Mouse (Mus musculus) megakaryocyte-erythroid progenitor cell, adult 5 weeks (primary cell): ENCODE data around the gene Mief2. TPM values are rescaled to one million over a fixed set of nuclear protein-coding genes. Genes with fewer than 3 reads are reported as not detected.

Experiments used
- polyA plus RNA-seq: library from polyadenylated mRNA; stranded (reverse); fragments of >175 nt; gene quantifications from 2 replicates; pipeline ENCODE4 v1.2.3, GENCODE M21; 2012

The Mief2 gene
- 17.2 and 18.6 TPM in 2 replicates for polyA plus RNA-seq

DNA sequence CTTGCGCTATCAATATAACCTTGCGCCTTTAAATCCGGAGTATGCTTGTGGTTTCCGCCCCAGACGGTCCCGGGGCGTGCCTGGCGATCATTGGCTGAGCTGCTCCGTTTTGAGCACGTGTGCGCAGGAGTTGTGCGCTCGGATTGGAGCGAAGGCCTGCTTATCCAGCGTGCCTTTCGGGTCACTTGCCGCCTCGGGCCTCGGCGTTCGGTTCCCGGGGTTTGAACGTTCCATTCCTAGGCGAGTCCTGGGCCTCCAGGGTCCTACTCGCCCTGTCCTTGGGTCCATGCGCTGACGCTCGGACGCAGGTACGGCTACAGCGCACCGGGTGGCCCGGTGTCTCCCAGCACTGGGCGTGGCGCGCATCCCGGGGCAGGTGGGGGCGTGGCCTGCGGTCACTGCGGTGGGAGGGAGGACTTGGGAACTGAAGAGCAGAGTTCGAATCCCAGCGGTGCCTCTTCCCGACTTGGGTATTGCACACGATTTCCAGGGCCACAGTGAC is at the start of gene Mief2:
Gene Mief2, plus strand, starts transcription at position 139 of the 502 bp plus-strand sequence.

DNA sequence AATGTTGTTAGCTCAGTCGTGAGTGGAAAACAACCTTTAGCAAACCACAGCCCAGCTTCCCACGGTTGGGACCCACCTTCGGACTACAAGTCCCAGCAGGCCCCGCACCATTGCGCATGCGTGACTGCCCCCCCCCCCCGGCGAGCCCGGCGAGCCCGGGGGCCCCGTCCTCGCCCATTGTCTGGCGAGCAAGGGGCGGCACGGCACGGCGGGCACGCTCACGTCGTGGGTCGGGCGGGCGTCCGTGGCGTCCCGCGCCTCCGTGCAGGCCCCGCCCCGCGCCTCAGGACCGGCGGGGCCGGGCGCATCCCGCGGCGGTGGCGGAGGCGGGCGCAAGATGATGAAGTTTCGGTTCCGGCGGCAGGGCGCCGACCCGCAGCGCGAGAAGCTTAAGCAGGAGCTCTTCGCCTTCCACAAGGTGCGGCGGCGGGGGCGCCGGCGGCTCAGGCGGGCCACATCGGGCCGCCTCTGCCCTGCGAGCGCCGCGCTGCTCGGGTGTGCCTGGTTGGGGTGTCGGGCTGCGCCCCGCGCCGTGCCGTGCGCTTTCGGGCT is 28.6 kb upstream of the Mief2 start, which contains the start of gene Llgl1:
Gene Llgl1, plus strand, starts transcription at position 200 of the 552 bp plus-strand sequence.

DNA sequence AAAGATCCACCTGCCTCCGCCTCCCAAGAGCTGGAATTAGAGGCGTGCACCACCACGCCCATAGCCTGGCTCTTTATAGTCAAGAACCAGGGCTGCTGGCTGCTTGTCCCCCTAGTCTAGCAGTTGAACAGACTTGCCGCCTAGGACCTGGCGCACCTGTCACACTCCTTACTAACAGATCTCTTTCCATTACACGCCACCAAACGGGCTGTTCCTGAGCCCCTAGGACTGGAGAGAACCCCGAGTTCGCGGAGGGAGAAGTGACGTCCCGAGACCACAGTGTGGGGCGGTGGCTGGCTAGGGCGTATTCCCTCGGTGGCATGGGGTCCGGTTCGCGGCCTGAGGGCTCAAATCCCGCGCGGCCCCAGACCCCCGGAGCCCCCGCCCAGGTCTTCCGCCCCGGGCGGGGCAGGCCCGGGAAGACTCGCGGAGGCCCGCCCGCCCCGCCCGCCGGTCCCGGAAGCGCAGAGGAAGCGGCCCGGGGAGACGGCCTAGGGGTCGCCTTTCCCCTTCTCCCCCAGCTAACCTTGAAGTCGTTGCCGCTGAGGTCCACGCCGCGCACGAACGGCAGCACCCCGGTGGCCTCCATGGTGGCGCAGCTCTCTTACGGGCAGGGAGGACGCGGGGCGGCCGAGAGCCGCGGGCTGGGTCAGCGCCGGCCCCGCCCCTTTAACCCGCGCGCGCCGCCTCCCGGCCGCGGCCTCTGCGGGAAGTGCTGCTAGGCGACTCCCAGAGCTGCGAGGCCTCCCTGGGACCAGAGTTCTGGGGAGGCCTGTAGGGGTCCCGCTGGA is 1.4 kb upstream of the Mief2 start, which contains the start of gene Flii:
Gene Flii, minus strand, starts transcription at position 663 of the 791 bp plus-strand sequence.

DNA sequence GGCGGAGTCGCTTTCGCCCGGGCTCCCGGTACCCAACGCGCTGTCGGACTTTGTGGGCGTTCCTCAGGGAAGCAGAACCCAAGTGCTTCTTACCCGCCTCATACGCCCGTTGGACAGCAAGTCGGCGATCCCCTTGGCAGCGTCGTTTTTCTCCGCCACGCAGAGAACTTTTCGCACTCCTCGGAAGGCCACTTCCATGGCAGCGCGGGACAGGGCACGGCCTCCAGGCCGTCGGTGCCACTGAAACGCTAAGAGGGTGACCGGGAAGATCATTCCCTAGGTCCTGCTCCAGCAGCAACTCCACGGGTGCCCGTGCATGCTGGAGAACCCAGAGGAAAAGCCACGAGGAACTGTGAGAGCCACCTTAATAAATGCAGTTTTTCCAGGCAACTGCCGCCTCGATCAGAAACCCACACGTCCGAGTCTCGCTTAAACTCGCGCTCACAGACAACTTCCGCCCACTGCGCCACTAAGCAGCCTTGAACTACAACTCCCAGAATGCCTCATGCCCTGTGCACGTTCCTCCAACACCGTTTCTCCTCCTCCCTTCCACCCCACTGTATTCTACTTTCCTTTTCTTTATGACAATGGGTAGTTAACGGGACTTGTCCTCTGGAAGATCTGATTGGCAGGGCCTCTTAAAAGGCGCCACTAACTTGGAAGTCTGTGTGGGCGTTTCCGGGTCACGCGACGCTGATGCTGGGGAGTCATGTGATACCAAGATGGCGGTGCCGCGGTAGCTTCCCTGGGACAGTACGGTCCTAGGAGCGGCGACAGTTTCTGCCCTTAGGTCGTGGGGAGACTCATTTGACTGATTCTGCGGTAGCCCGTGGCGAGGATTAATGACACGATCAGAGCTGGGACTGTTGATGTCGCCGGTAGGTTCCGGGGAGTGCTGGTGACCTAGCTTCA is 48.9 kb downstream of the Mief2 start, which contains the start of the genes Top3a and Smcr8:
Gene Top3a, minus strand, starts transcription at position 537 of the 912 bp plus-strand sequence.
Gene Smcr8, plus strand, starts transcription at position 696 of the 912 bp plus-strand sequence.

Other genes with a start within 250 kb of the Mief2 start
- gene Alkbh5, start 192.0 kb upstream of the Mief2 start, polyA plus RNA-seq = 31.7 and 38.0 TPM in 2 replicates
- 21.9 and 25.6 TPM in 2 replicates for gene Llgl1, start 28.7 kb upstream of the Mief2 start, polyA plus RNA-seq
- 166 and 206 TPM in 2 replicates for gene Flii, start 1.1 kb upstream of the Mief2 start, polyA plus RNA-seq
- 7.5 and 7.8 TPM in 2 replicates for gene Top3a, start 49.0 kb downstream of the Mief2 start, polyA plus RNA-seq
- gene Smcr8, start 49.1 kb downstream of the Mief2 start, polyA plus RNA-seq = 1.9 and 2.0 TPM in 2 replicates
- gene Shmt1, start 83.3 kb downstream of the Mief2 start, polyA plus RNA-seq = 7.0 TPM in 2 replicates
- 2.5 and 2.7 TPM in 2 replicates for gene Dhrs7b, start 102.2 kb downstream of the Mief2 start, polyA plus RNA-seq
- gene Tmem11, start 150.9 kb downstream of the Mief2 start, polyA plus RNA-seq = 35.8 and 40.4 TPM in 2 replicates
- 4.7 and 5.0 TPM in 2 replicates for gene Natd1, start 186.4 kb downstream of the Mief2 start, polyA plus RNA-seq
- 274 and 275 TPM in 2 replicates for gene Map2k3, start 203.6 kb downstream of the Mief2 start, polyA plus RNA-seq